Comparison of ENCODE assay signal across 26 mouse cellular contexts in genomic region chr17:79932676-79933278, GRCm38 (mm10). TPM values are rescaled to one million over a fixed set of nuclear protein-coding genes. Genes with fewer than 3 reads are reported as not detected.
A peak's percentile ranks its signal among the peaks of the same experiment; 100 is the strongest.
DNase-seq lines count a peak whose midpoint lies in the region; ATAC-seq and TF ChIP-seq lines count a peak whose summit lies in the region.
"Had no signal": no experiment of that assay in that cellular context is flagged by ENCODE, and none has a peak within 500 bp of the region (broad histone marks: within the 10 kb centered on the region; RNA-seq: fewer than 3 reads in every experiment).

No protein-coding gene starts in this region.

- no peaks in the 10 kb centered on the region for H3K79me3 ChIP-seq in C2C12 (ENCODE audit: low read depth)

- H3K4me2 ChIP-seq in forebrain, embryonic 14.5 days (ENCODE audit: low read length): no peak overlapping the region
- H3K4me2 ChIP-seq: embryonic facial prominence, embryonic 13.5 days; heart, embryonic 12.5 days; limb, embryonic 15.5 days; lung, embryonic 14.5 days; midbrain, embryonic 13.5 days had no signal

- DNase-seq in forebrain, embryonic 10.5 days (ENCODE audit: extremely low spot score, low spot score): peak; percentile 18
- no peak for DNase-seq in forebrain, embryonic 14.5 days (ENCODE audit: low spot score)
- DNase-seq in Patski (ENCODE audit: low read depth, low spot score): peak; percentile 88
- peak; percentile 65 for DNase-seq in fibroblast of lung, adult 2 months (ENCODE audit: low read depth)
- DNase-seq in hindbrain, embryonic 10.5 days (ENCODE audit: low spot score): no peak
- DNase-seq in adrenal gland, postnatal 25 days: no peak
- DNase-seq: B cell, adult 2 months; cerebellum, adult 11-12 months; cerebellum, postnatal 10 days; heart, postnatal 10 days; kidney, adult 9 months; kidney, postnatal 36 days; lung, embryonic 14.5 days; right cerebral cortex, postnatal 14 days; spleen, adult 18-20 months; thymus, postnatal 36 days had no signal

- no peaks in the 10 kb centered on the region for H3K36me3 ChIP-seq in forebrain, embryonic 10.5 days (replicated peaks)
- no peaks in the 10 kb centered on the region for H3K36me3 ChIP-seq in forebrain, embryonic 14.5 days (ENCODE audit: control insufficient read depth, insufficient read depth, low read length)
- no peaks in the 10 kb centered on the region for H3K36me3 ChIP-seq in C2C12 (ENCODE audit: control insufficient read depth, insufficient read depth)
- no peaks in the 10 kb centered on the region for H3K36me3 ChIP-seq in hindbrain, embryonic 10.5 days
- H3K36me3 ChIP-seq: embryonic facial prominence, embryonic 13.5 days; heart, embryonic 12.5 days; limb, embryonic 15.5 days; midbrain, embryonic 13.5 days had no signal

- no peaks in the 10 kb centered on the region for H3K79me2 ChIP-seq in C2C12 (ENCODE audit: control insufficient read depth, insufficient read depth)

- no peak overlapping the region for H3K27ac ChIP-seq in forebrain, embryonic 10.5 days
- no peak overlapping the region for H3K27ac ChIP-seq in forebrain, embryonic 14.5 days (ENCODE audit: low read depth, low read length)
- no peak overlapping the region for H3K27ac ChIP-seq in hindbrain, embryonic 10.5 days
- H3K27ac ChIP-seq: embryonic facial prominence, embryonic 13.5 days; hindbrain, postnatal 0 days; limb, embryonic 15.5 days; liver, embryonic 14.5 days; midbrain, embryonic 13.5 days had no signal

- CTCF ChIA-PET in Patski (lab: Charles Lee): no interaction called here

- ATAC-seq in forebrain, embryonic 14.5 days: no peak
- ATAC-seq in Patski: peak; percentile 78
- no peak for ATAC-seq in megakaryocyte progenitor cell, adult 5-6 weeks (replicated peaks; ENCODE audit: poor library complexity)
- ATAC-seq: hindbrain, postnatal 0 days; intestine, embryonic 16.5 days; midbrain, embryonic 13.5 days had no signal

- 0 out of 2 replicates have a peak, but pooled peaks cover 3% of the 10 kb centered on the region for H3K4me1 ChIP-seq in forebrain, embryonic 10.5 days
- H3K4me1 ChIP-seq in forebrain, embryonic 14.5 days (ENCODE audit: control insufficient read depth, insufficient read depth, low read length): no peaks in the 10 kb centered on the region
- H3K4me1 ChIP-seq in hindbrain, embryonic 10.5 days (replicated peaks): no peaks in the 10 kb centered on the region
- H3K4me1 ChIP-seq: heart, embryonic 12.5 days; megakaryocyte, embryonic 14.5 days; midbrain, embryonic 13.5 days had no signal

- no peaks in the 10 kb centered on the region for H3K9me3 ChIP-seq in forebrain, embryonic 10.5 days
- H3K9me3 ChIP-seq in forebrain, embryonic 14.5 days (replicated peaks; ENCODE audit: control insufficient read depth, low read length): no peaks in the 10 kb centered on the region
- no peaks in the 10 kb centered on the region for H3K9me3 ChIP-seq in hindbrain, embryonic 10.5 days
- H3K9me3 ChIP-seq: embryonic facial prominence, embryonic 13.5 days; heart, embryonic 12.5 days; limb, embryonic 15.5 days; midbrain, embryonic 13.5 days had no signal

- H3K9ac ChIP-seq in forebrain, embryonic 14.5 days (ENCODE audit: low read length): no peak overlapping the region
- H3K9ac ChIP-seq: embryonic facial prominence, embryonic 13.5 days; heart, embryonic 12.5 days; limb, embryonic 15.5 days; liver, embryonic 14.5 days; lung, embryonic 14.5 days; midbrain, embryonic 13.5 days had no signal

- no peak for TF ChIP-seq CTCF in C2C12 (IDR thresholded peaks at IDR 0.05; ENCODE audit: control insufficient read depth, insufficient read depth, insufficient read length)
- TF ChIP-seq CTCF in Patski (IDR thresholded peaks at IDR 0.05): no peak

- H3K27me3 ChIP-seq in forebrain, embryonic 10.5 days (ENCODE audit: poor library complexity, severe bottlenecking): no peaks in the 10 kb centered on the region
- no peaks in the 10 kb centered on the region for H3K27me3 ChIP-seq in forebrain, embryonic 14.5 days (replicated peaks; ENCODE audit: control insufficient read depth, insufficient read depth, low read length)
- H3K27me3 ChIP-seq in C2C12 (ENCODE audit: control insufficient read depth, insufficient read depth, insufficient read length): peaks cover 26% of the 10 kb centered on the region
- H3K27me3 ChIP-seq in Patski: peaks cover 46% of the 10 kb centered on the region
- H3K27me3 ChIP-seq in hindbrain, embryonic 10.5 days (ENCODE audit: insufficient read depth, poor library complexity, severe bottlenecking): no peaks in the 10 kb centered on the region
- H3K27me3 ChIP-seq: embryonic facial prominence, embryonic 13.5 days; heart, embryonic 12.5 days; limb, embryonic 15.5 days; midbrain, embryonic 13.5 days had no signal

- no peak overlapping the region for H3ac ChIP-seq in C2C12 (ENCODE audit: control insufficient read depth, insufficient read length, low read depth)

- no peak overlapping the region for H3K4me3 ChIP-seq in forebrain, embryonic 10.5 days
- no peak overlapping the region for H3K4me3 ChIP-seq in forebrain, embryonic 14.5 days (ENCODE audit: low read depth, low read length)
- no peak overlapping the region for H3K4me3 ChIP-seq in C2C12 (ENCODE audit: insufficient read depth, poor library complexity, severe bottlenecking)
- no peak overlapping the region for H3K4me3 ChIP-seq in hindbrain, embryonic 10.5 days
- H3K4me3 ChIP-seq: embryonic facial prominence, embryonic 13.5 days; heart, embryonic 12.5 days; limb, embryonic 15.5 days; megakaryocyte, embryonic 14.5 days; midbrain, embryonic 13.5 days had no signal

- POLR2A ChIA-PET in Patski (lab: Charles Lee): no interaction called here

- in situ Hi-C loops in Patski (cut with MboI; ENCODE audit: low pct_unique_long_range_greater_than_20kb): no loop called here

- 41% methylated on average over 5 of the region's 5 CpGs for WGBS in forebrain, embryonic 10.5 days
- 30% methylated on average over 5 of the region's 5 CpGs for WGBS in forebrain, embryonic 14.5 days
- WGBS in hindbrain, embryonic 10.5 days: 50% methylated on average over 5 of the region's 5 CpGs

TF ChIP-seq in C2C12, 6 proteins besides CTCF, POLR2A, EP300 and RAD21:
- TF ChIP-seq MYOD1 (IDR thresholded peaks at IDR 0.05; ENCODE audit: control insufficient read depth, insufficient read length, low read depth) (no peak), USF1 (IDR thresholded peaks at IDR 0.05; ENCODE audit: low read depth) (no peak), FOSL1 (IDR thresholded peaks at IDR 0.05; ENCODE audit: insufficient read depth, low read length, poor library complexity, severe bottlenecking) (peak; percentile 95), MAX (IDR thresholded peaks at IDR 0.05) (peak; percentile 85)
TF ChIP-seq in C2C12: peak in this region for 2.

RNA-seq across cellular contexts. Expression of gene Atl2, which starts 36.9 kb away (rescaled TPM):
- polyA plus RNA-seq in forebrain, embryonic 10.5 days (2016; fragmentation: Nextera tagmentation; extraction: Ambion mirVana): 38.9 and 39.8 TPM in 2 replicates
- polyA plus RNA-seq in forebrain, embryonic 14.5 days (2014; fragmentation: Nextera tagmentation; extraction: Ambion mirVana): 28.2 and 35.2 TPM in 2 replicates
- 11.8 TPM for polyA plus RNA-seq in C2C12 (2012; fragmentation: generic; extraction: Trizol)
- 38.4 TPM for polyA plus RNA-seq in Patski (2021)
- total RNA-seq in megakaryocyte progenitor cell, adult 5-6 weeks (2015): 41.6 and 43.4 TPM in 2 replicates
- total RNA-seq in megakaryocyte progenitor cell, adult 5-6 weeks (2017): 31.7 and 41.7 TPM in 2 replicates
- 31.5 and 38.7 TPM in 2 replicates for polyA plus RNA-seq in hindbrain, embryonic 10.5 days (2016; fragmentation: Nextera tagmentation; extraction: Ambion mirVana)
- total RNA-seq in adrenal gland, postnatal 25 days (2021): 117 and 131 TPM in 2 replicates

Comparison
In these comparisons a context has a peak if more than half of its experiments do, and no peak if none do; other contexts are left out.
1. DNase-seq: peak in forebrain, embryonic 10.5 days (single experiment), Patski (single experiment) and fibroblast of lung, adult 2 months (single experiment); none in forebrain, embryonic 14.5 days (single experiment), hindbrain, embryonic 10.5 days (single experiment) and adrenal gland, postnatal 25 days (single experiment).